Mouse (Mus musculus): ENCODE measurements at regions not wholly inside any gene's neighbourhood (a gene's known extent, or its start where the extent isn't known, plus 50 kb on each side); places are given as distances from the start of the nearest gene placed in this dataset.

- ATAC-seq (ENCODE audit: low FRiP score) = no peak
- H3K9me3 ChIP-seq (ENCODE audit: low read length) = no peaks in the 10 kb centered on the region
- no peak overlapping the region for H3K4me2 ChIP-seq (ENCODE audit: low read depth, low read length, poor library complexity, severe bottlenecking)
- 18% methylated on average over 3 of the region's 3 CpGs for WGBS
- H3K27ac ChIP-seq (ENCODE audit: low read depth, low read length) = no peak overlapping the region
- no peak for TF ChIP-seq CTCF (IDR thresholded peaks at IDR 0.05)
- no peaks in the 10 kb centered on the region for H3K27me3 ChIP-seq (ENCODE audit: insufficient read depth, low read length)
- H3K4me3 ChIP-seq (ENCODE audit: low read depth, low read length) = no peak overlapping the region
- no peak overlapping the region for H3K9ac ChIP-seq (replicated peaks; ENCODE audit: low read length, poor library complexity, severe bottlenecking)
- peak; percentile 23 for DNase-seq (ENCODE audit: low spot score)
- H3K4me1 ChIP-seq (ENCODE audit: insufficient read depth, low read length) = no peaks in the 10 kb centered on the region
- no peaks in the 10 kb centered on the region for H3K36me3 ChIP-seq (ENCODE audit: insufficient read depth, low read length)
Observed at GRCm38 (mm10) chr1:47094498-47094897, 201.8 kb upstream of the Slc39a10 start.

- no peak for TF ChIP-seq CTCF (IDR thresholded peaks at IDR 0.05)
- Histone ChIP-seq H3K9me3 (ENCODE audit: low read length) (no peaks in the 10 kb centered on the region), H3K4me3 (ENCODE audit: low read depth, low read length) (no peak overlapping the region), H3K27ac (ENCODE audit: low read depth, low read length) (no peak overlapping the region), H3K9ac (replicated peaks; ENCODE audit: low read length, poor library complexity, severe bottlenecking) (no peak overlapping the region), H3K4me1 (ENCODE audit: insufficient read depth, low read length) (no peaks in the 10 kb centered on the region), H3K27me3 (ENCODE audit: insufficient read depth, low read length) (no peaks in the 10 kb centered on the region), H3K36me3 (ENCODE audit: insufficient read depth, low read length) (no peaks in the 10 kb centered on the region), H3K4me2 (ENCODE audit: low read depth, low read length, poor library complexity, severe bottlenecking) (no peak overlapping the region)
- DNase-seq (ENCODE audit: low spot score) = peak; percentile 73
- ATAC-seq (ENCODE audit: low FRiP score) = no peak
- 44% methylated on average over 6 of the region's 6 CpGs for WGBS
Observed at GRCm38 (mm10) chr1:47093289-47093947, 200.8 kb upstream of the Slc39a10 start.

GRCm38 (mm10) chr1:47076423-47076822 lies 183.8 kb upstream of the Slc39a10 start:
- ATAC-seq (ENCODE audit: low FRiP score) (no peak), DNase-seq (ENCODE audit: low spot score) (no peak)
- H3K27me3 ChIP-seq (ENCODE audit: insufficient read depth, low read length) = no peaks in the 10 kb centered on the region
- no peak for TF ChIP-seq CTCF (IDR thresholded peaks at IDR 0.05)
- H3K4me2 ChIP-seq (ENCODE audit: low read depth, low read length, poor library complexity, severe bottlenecking) = no peak overlapping the region
- no peaks in the 10 kb centered on the region for H3K36me3 ChIP-seq (ENCODE audit: insufficient read depth, low read length)
- H3K9ac ChIP-seq (replicated peaks; ENCODE audit: low read length, poor library complexity, severe bottlenecking) = no peak overlapping the region
- H3K27ac ChIP-seq (ENCODE audit: low read depth, low read length) = no peak overlapping the region
- no peaks in the 10 kb centered on the region for H3K4me1 ChIP-seq (ENCODE audit: insufficient read depth, low read length)
- no peaks in the 10 kb centered on the region for H3K9me3 ChIP-seq (ENCODE audit: low read length)
- no peak overlapping the region for H3K4me3 ChIP-seq (ENCODE audit: low read depth, low read length)
- 80% methylated on average over 7 of the region's 7 CpGs for WGBS

- Histone ChIP-seq H3K4me2 (ENCODE audit: low read depth, low read length, poor library complexity, severe bottlenecking) (no peak overlapping the region), H3K36me3 (ENCODE audit: insufficient read depth, low read length) (no peaks in the 10 kb centered on the region; the same call in 1 of the 2 replicates)
Observed at GRCm38 (mm10) chr1:47058149-47058548, 165.5 kb upstream of the Slc39a10 start.

GRCm38 (mm10) chr1:47057344-47057743 lies 164.7 kb upstream of the Slc39a10 start:
- TF ChIP-seq CTCF (IDR thresholded peaks at IDR 0.05) = no peak
- no peak overlapping the region for H3K4me2 ChIP-seq (ENCODE audit: low read depth, low read length, poor library complexity, severe bottlenecking)
- no peak overlapping the region for H3K27ac ChIP-seq (ENCODE audit: low read depth, low read length)
- 60% methylated on average over 3 of the region's 3 CpGs for WGBS
- ATAC-seq (ENCODE audit: low FRiP score) = no peak
- H3K4me1 ChIP-seq (ENCODE audit: insufficient read depth, low read length) = no peaks in the 10 kb centered on the region
- H3K9ac ChIP-seq (replicated peaks; ENCODE audit: low read length, poor library complexity, severe bottlenecking) = no peak overlapping the region
- H3K27me3 ChIP-seq (ENCODE audit: insufficient read depth, low read length) = no peaks in the 10 kb centered on the region
- no peaks in the 10 kb centered on the region for H3K9me3 ChIP-seq (ENCODE audit: low read length)
- H3K36me3 ChIP-seq (ENCODE audit: insufficient read depth, low read length) = no peaks in the 10 kb centered on the region; the same call in 1 of the 2 replicates
- DNase-seq (ENCODE audit: low spot score) = no peak
- H3K4me3 ChIP-seq (ENCODE audit: low read depth, low read length) = no peak overlapping the region

More at GRCm38 (mm10) chr1:47058149-47058548, 165.5 kb upstream of the Slc39a10 start:
- Histone ChIP-seq H3K9me3 (ENCODE audit: low read length) (no peaks in the 10 kb centered on the region), H3K4me1 (ENCODE audit: insufficient read depth, low read length) (no peaks in the 10 kb centered on the region), H3K9ac (replicated peaks; ENCODE audit: low read length, poor library complexity, severe bottlenecking) (no peak overlapping the region), H3K27me3 (ENCODE audit: insufficient read depth, low read length) (no peaks in the 10 kb centered on the region), H3K4me3 (ENCODE audit: low read depth, low read length) (no peak overlapping the region), H3K27ac (ENCODE audit: low read depth, low read length) (no peak overlapping the region)
- DNase-seq (ENCODE audit: low spot score) (no peak), ATAC-seq (ENCODE audit: low FRiP score) (no peak)
- WGBS = 40% methylated on average over 1 of the region's 1 CpGs
- no peak for TF ChIP-seq CTCF (IDR thresholded peaks at IDR 0.05)

GRCm38 (mm10) chr1:47051109-47051508 lies 158.5 kb upstream of the Slc39a10 start:
- Histone ChIP-seq H3K9me3 (ENCODE audit: low read length) (no peaks in the 10 kb centered on the region), H3K4me1 (ENCODE audit: insufficient read depth, low read length) (no peaks in the 10 kb centered on the region), H3K27me3 (ENCODE audit: insufficient read depth, low read length) (no peaks in the 10 kb centered on the region), H3K4me3 (ENCODE audit: low read depth, low read length) (no peak overlapping the region), H3K9ac (replicated peaks; ENCODE audit: low read length, poor library complexity, severe bottlenecking) (no peak overlapping the region), H3K4me2 (ENCODE audit: low read depth, low read length, poor library complexity, severe bottlenecking) (no peak overlapping the region), H3K27ac (ENCODE audit: low read depth, low read length) (no peak overlapping the region), H3K36me3 (ENCODE audit: insufficient read depth, low read length) (no peaks in the 10 kb centered on the region)
- no peak for TF ChIP-seq CTCF (IDR thresholded peaks at IDR 0.05)
- ATAC-seq (ENCODE audit: low FRiP score) (no peak), DNase-seq (ENCODE audit: low spot score) (no peak)

Measured in midbrain, postnatal 0 days (tissue).